Mouse (Mus musculus): ENCODE measurements around the gene Dsel.

Gene Dsel

DNA sequence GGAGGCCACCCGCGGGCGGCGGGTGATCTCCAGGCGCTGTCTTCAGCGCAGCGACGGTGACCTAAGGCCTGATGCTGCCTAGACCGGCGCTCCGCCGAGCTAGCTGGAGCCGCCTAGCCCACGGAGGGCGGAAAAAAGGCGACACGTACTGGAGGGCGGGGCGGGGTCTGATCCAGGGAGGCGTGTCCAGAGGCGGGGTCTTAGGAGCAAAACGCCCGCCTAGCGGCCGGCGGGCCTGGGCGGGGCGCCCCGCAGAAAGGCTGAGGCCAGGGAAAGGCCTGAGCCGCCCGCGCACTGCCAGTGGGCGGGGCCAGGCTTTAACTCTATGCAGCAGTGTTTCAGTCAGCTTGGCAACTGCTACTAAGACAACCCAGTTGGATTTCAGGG is at the start of gene Dsel:
TSS of gene Dsel (minus strand) at position 140 of the 387 bp plus-strand sequence.
- no peak for DNase-seq (ENCODE audit: low spot score)

- DNase-seq (ENCODE audit: low spot score), result no peak
Observed at GRCm38 (mm10) chr1:111911424-111911823, 46.7 kb upstream of the Dsel start.

- DNase-seq (ENCODE audit: low spot score), result no peak
Observed at GRCm38 (mm10) chr1:111883336-111883735, 18.6 kb upstream of the Dsel start.

- no peak for DNase-seq (ENCODE audit: low spot score)
Observed at GRCm38 (mm10) chr1:111875784-111876183, 11.1 kb upstream of the Dsel start.

DNA sequence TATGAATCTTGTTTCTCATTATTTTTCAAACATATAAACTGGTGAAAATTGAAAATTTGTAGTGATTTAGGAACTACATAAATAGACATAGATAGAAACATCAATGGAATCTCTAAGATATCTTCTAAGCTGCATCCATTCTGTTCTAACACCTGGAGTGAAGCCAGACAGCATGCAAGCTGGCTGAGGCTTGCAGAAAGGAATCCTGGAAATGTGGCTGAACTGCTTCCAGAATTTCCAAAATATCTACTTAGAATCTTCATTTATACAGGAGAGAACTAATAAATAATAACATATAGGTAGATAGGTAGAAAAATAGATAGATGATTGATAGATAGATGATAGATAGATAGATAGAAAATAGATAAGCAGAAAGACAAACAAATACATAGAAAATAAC is 8.5 kb upstream of the Dsel start:
- DNase-seq (ENCODE audit: low spot score), result no peak

DNA sequence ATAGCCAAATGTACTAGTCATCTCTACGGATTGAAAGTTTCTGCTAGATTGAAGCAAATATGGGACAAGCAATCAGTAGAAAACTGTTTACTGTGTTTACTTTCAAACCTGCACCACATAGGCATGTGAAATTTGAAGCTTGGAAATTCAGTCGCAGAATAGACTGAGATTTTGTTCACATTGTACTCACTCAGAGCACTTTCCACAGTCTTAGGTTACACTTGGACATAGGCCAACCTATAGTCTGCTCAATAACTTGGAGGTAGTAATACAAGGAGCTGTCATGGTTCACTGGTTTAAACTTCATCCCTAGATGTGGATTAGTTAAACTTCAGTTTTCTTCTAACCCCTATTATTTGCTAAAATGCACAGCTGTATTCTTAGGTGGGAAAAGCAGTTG is 749 bp upstream of the Dsel start:
- DNase-seq (ENCODE audit: low spot score), result no peak

DNA sequence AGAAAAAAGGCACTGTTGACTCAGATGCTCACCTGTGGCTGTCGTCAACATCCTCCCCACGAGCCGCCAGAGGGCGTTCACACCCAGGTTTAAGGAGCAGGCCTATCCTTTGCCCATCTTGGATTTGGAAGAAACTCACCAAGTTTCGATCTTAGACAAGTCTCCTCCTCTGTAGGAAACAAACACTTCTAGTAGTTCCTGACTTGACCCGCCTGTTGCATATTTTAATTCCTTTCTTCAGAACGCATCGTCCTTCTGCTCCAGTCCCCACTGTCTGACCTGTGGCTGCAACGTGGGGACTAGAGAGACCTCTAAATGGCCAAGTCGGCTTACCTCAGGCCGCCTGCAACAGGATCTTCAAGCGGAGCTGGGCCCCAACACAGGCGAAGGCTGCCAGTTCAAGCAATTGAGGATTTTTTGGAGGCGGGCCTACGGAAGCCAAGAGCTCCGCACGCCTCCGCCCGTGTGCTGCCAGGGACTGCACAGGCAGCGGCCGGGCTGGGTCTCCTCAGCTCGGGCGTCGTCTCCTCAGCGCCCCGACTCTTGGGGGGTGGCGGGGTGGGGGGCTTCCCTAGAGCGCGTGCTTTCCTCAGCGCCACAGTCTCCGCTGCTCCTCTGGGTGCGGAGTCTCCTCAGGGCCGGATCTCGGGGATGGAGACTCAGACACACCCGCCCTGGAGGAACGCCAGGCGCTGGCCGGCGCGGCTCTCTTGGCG is 497 bp downstream of the Dsel start:
- no peak for DNase-seq (ENCODE audit: low spot score)

- DNase-seq (ENCODE audit: low spot score), result no peak
Observed at GRCm38 (mm10) chr1:111857852-111858251, 6.9 kb downstream of the Dsel start.

- no peak for DNase-seq (ENCODE audit: low spot score)
Observed at GRCm38 (mm10) chr1:111852439-111852838, 12.3 kb downstream of the Dsel start.

- no peak for DNase-seq (ENCODE audit: low spot score)
Observed at GRCm38 (mm10) chr1:111833583-111834225, 31.0 kb downstream of the Dsel start.
